Mouse (Mus musculus): ENCODE data around the gene Ephb2. TPM values are rescaled to one million over a fixed set of nuclear protein-coding genes. Genes with fewer than 3 reads are reported as not detected.
A peak's percentile ranks its signal among the peaks of the same experiment; 100 is the strongest.

The Ephb2 gene
- polyA plus RNA-seq, 1 experiment from 2014 or later = 13.1 TPM

GRCm38 (mm10) chr4:136713431-136713830 lies 122.4 kb downstream of the Ephb2 start:
- ATAC-seq = no peak
- Histone ChIP-seq H3K4me1 (replicated peaks; ENCODE audit: control insufficient read depth, insufficient read depth, low read length) (peaks cover 25% of the 10 kb centered on the region), H3K4me3 (replicated peaks; ENCODE audit: low read length) (no peak overlapping the region), H3K9ac (replicated peaks; ENCODE audit: low read depth, low read length) (no peak overlapping the region), H3K4me2 (ENCODE audit: low read length) (no peak overlapping the region), H3K27me3 (replicated peaks; ENCODE audit: control insufficient read depth, insufficient read depth, low read length) (no peaks in the 10 kb centered on the region), H3K9me3 (ENCODE audit: control insufficient read depth, low read length) (no peaks in the 10 kb centered on the region), H3K36me3 (ENCODE audit: control insufficient read depth, insufficient read depth) (no peaks in the 10 kb centered on the region), H3K27ac (ENCODE audit: low read length) (no peak overlapping the region)
- WGBS = 82% methylated on average over 3 of the region's 3 CpGs

GRCm38 (mm10) chr4:136711985-136712768 lies 123.6 kb downstream of the Ephb2 start:
- Histone ChIP-seq H3K36me3 (ENCODE audit: control insufficient read depth, insufficient read depth) (no peaks in the 10 kb centered on the region), H3K27me3 (replicated peaks; ENCODE audit: control insufficient read depth, insufficient read depth, low read length) (no peaks in the 10 kb centered on the region), H3K4me1 (replicated peaks; ENCODE audit: control insufficient read depth, insufficient read depth, low read length) (peaks cover 20% of the 10 kb centered on the region), H3K4me2 (ENCODE audit: low read length) (no peak overlapping the region), H3K9ac (replicated peaks; ENCODE audit: low read depth, low read length) (no peak overlapping the region), H3K9me3 (ENCODE audit: control insufficient read depth, low read length) (no peaks in the 10 kb centered on the region), H3K27ac (ENCODE audit: low read length) (no peak overlapping the region), H3K4me3 (replicated peaks; ENCODE audit: low read length) (no peak overlapping the region)
- WGBS = 33% methylated on average over 20 of the region's 20 CpGs
- no peak for ATAC-seq

- Histone ChIP-seq H3K4me3 (replicated peaks; ENCODE audit: low read length) (no peak overlapping the region), H3K27me3 (replicated peaks; ENCODE audit: control insufficient read depth, insufficient read depth, low read length) (no peaks in the 10 kb centered on the region), H3K4me1 (replicated peaks; ENCODE audit: control insufficient read depth, insufficient read depth, low read length) (peaks cover 8% of the 10 kb centered on the region), H3K4me2 (ENCODE audit: low read length) (no peak overlapping the region), H3K9me3 (ENCODE audit: control insufficient read depth, low read length) (no peaks in the 10 kb centered on the region), H3K27ac (ENCODE audit: low read length) (no peak overlapping the region), H3K36me3 (ENCODE audit: control insufficient read depth, insufficient read depth) (no peaks in the 10 kb centered on the region), H3K9ac (replicated peaks; ENCODE audit: low read depth, low read length) (no peak overlapping the region)
- 92% methylated on average over 9 of the region's 9 CpGs for WGBS
- ATAC-seq = no peak
These were observed 125.4 kb downstream of the Ephb2 start for GRCm38 (mm10) chr4:136710345-136710744.

DNA sequence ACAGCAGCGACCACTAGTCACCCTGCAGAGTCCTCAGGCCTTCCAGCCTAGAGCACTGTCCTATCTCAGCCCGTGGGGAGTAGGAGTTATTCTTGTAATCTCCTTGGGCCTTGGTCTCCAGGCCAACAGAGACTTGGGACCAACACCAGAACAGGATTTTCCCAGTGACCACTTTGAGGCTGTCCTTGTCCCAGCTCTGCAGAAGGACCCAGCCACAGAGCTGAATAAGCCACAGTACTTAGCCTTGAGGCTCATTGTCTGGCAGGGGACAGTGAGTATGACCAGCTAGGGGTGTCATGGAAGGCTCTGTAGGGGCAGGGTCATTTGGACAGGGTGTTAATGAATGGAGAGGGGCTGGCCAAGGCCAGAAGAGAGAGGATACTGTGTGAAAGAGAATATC lies 126.8 kb downstream of the Ephb2 start:
- 72% methylated on average over 2 of the region's 2 CpGs for WGBS
- H3K27ac ChIP-seq (ENCODE audit: low read length) = no peak overlapping the region; the same call in 1 of the 2 replicates
- H3K4me3 ChIP-seq (replicated peaks; ENCODE audit: low read length) = no peak overlapping the region
- no peaks in the 10 kb centered on the region for H3K27me3 ChIP-seq (replicated peaks; ENCODE audit: control insufficient read depth, insufficient read depth, low read length)
- peaks cover 15% of the 10 kb centered on the region for H3K4me1 ChIP-seq (replicated peaks; ENCODE audit: control insufficient read depth, insufficient read depth, low read length)
- H3K4me2 ChIP-seq (ENCODE audit: low read length) = no peak overlapping the region
- H3K9me3 ChIP-seq (ENCODE audit: control insufficient read depth, low read length) = no peaks in the 10 kb centered on the region
- no peak for ATAC-seq
- H3K36me3 ChIP-seq (ENCODE audit: control insufficient read depth, insufficient read depth) = no peaks in the 10 kb centered on the region
- H3K9ac ChIP-seq (replicated peaks; ENCODE audit: low read depth, low read length) = no peak overlapping the region

DNA sequence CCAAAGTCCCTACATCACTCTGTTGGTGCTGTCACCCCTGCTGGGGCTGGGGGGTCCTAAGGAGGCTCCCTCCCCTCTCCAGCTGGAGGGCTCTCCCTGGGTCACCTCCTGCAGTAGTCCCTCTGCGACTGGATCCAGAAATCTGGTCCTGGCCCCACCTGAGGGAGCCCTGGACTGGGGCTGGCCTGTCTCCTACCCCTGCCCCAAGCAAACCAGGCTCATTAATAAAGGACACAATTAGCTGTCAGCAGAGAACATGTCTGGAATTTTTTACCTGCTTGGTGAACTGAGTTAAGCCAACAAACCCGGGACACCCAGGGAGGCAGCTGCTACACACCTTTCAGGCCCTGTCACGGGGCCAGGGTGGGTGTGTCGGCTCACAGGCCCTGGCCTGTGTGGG lies 129.1 kb downstream of the Ephb2 start:
- Histone ChIP-seq H3K36me3 (ENCODE audit: control insufficient read depth, insufficient read depth) (no peaks in the 10 kb centered on the region), H3K4me1 (replicated peaks; ENCODE audit: control insufficient read depth, insufficient read depth, low read length) (peaks cover 29% of the 10 kb centered on the region), H3K9ac (replicated peaks; ENCODE audit: low read depth, low read length) (no peak overlapping the region), H3K27me3 (replicated peaks; ENCODE audit: control insufficient read depth, insufficient read depth, low read length) (no peaks in the 10 kb centered on the region), H3K9me3 (ENCODE audit: control insufficient read depth, low read length) (no peaks in the 10 kb centered on the region), H3K4me3 (replicated peaks; ENCODE audit: low read length) (no peak overlapping the region), H3K27ac (ENCODE audit: low read length) (no peak overlapping the region), H3K4me2 (ENCODE audit: low read length) (no peak overlapping the region)
- 74% methylated on average over 4 of the region's 4 CpGs for WGBS
- ATAC-seq = no peak

DNA sequence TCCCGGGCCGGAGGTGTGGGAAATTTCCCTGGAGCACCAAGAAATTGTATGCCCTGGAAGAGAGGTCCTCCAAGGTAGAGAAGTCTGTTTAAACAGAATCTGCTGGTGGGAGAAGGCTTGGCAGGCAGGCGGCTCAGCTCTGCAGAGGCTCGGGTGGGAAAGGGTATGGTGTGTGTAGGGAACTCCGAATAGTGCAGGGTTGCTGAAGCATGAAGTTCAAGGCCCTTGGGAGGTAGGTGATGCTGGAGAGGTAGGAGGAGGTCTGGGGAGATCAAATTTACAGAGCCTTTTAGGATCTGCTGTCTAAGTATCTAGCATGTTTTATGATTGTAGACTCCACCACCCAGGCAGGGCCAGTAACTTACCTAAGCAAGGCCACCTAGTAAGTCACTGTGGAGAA lies 130.7 kb downstream of the Ephb2 start:
- no peaks in the 10 kb centered on the region for H3K27me3 ChIP-seq (replicated peaks; ENCODE audit: control insufficient read depth, insufficient read depth, low read length)
- H3K27ac ChIP-seq (ENCODE audit: low read length) = no peak overlapping the region
- ATAC-seq = no peak
- no peak overlapping the region for H3K9ac ChIP-seq (replicated peaks; ENCODE audit: low read depth, low read length)
- no peaks in the 10 kb centered on the region for H3K36me3 ChIP-seq (ENCODE audit: control insufficient read depth, insufficient read depth)
- 65% methylated on average over 5 of the region's 5 CpGs for WGBS
- H3K9me3 ChIP-seq (ENCODE audit: control insufficient read depth, low read length) = no peaks in the 10 kb centered on the region
- no peak overlapping the region for H3K4me3 ChIP-seq (replicated peaks; ENCODE audit: low read length)
- H3K4me1 ChIP-seq (replicated peaks; ENCODE audit: control insufficient read depth, insufficient read depth, low read length) = peaks cover 33% of the 10 kb centered on the region
- no peak overlapping the region for H3K4me2 ChIP-seq (ENCODE audit: low read length)

GRCm38 (mm10) chr4:136704551-136704950 lies 131.2 kb downstream of the Ephb2 start:
- H3K9ac ChIP-seq (replicated peaks; ENCODE audit: low read depth, low read length) = no peak overlapping the region
- H3K27me3 ChIP-seq (replicated peaks; ENCODE audit: control insufficient read depth, insufficient read depth, low read length) = no peaks in the 10 kb centered on the region
- peaks cover 36% of the 10 kb centered on the region for H3K4me1 ChIP-seq (replicated peaks; ENCODE audit: control insufficient read depth, insufficient read depth, low read length)
- no peaks in the 10 kb centered on the region for H3K9me3 ChIP-seq (ENCODE audit: control insufficient read depth, low read length)
- no peak overlapping the region for H3K4me3 ChIP-seq (replicated peaks; ENCODE audit: low read length)
- WGBS = 15% methylated on average over 3 of the region's 3 CpGs
- no peaks in the 10 kb centered on the region for H3K36me3 ChIP-seq (ENCODE audit: control insufficient read depth, insufficient read depth)
- no peak overlapping the region for H3K27ac ChIP-seq (ENCODE audit: low read length)
- H3K4me2 ChIP-seq (ENCODE audit: low read length) = no peak overlapping the region
- ATAC-seq = no peak

- Histone ChIP-seq H3K9me3 (ENCODE audit: control insufficient read depth, low read length) (no peaks in the 10 kb centered on the region), H3K36me3 (ENCODE audit: control insufficient read depth, insufficient read depth) (no peaks in the 10 kb centered on the region), H3K9ac (replicated peaks; ENCODE audit: low read depth, low read length) (no peak overlapping the region), H3K4me1 (replicated peaks; ENCODE audit: control insufficient read depth, insufficient read depth, low read length) (peaks cover 39% of the 10 kb centered on the region), H3K4me3 (replicated peaks; ENCODE audit: low read length) (no peak overlapping the region), H3K27ac (ENCODE audit: low read length) (no peak overlapping the region; the same call in 1 of the 2 replicates), H3K27me3 (replicated peaks; ENCODE audit: control insufficient read depth, insufficient read depth, low read length) (no peaks in the 10 kb centered on the region), H3K4me2 (ENCODE audit: low read length) (no peak overlapping the region)
- WGBS = 84% methylated on average over 11 of the region's 11 CpGs
- no peak for ATAC-seq
These were observed 132.4 kb downstream of the Ephb2 start for GRCm38 (mm10) chr4:136703351-136703750.

DNA sequence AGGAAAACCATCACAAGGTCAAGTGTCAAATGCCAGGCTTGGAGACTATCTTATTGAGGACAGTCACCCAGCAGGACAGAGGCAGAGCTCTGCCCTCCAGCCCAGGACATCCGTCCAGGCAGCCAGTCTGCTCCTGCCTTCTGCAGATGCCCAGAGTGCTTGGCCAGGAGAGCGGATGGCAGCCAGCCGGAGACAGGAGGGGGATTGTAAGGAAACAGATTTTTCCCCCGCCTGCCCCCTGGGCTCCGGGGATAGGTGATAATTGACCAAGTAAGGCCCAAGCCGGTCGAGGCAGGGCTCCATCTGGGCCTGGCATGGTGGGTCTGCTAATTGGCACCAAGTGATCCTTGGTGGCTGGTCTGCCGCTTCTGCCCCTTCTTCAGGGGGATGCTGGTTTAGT lies 133.3 kb downstream of the Ephb2 start:
- Histone ChIP-seq H3K9ac (replicated peaks; ENCODE audit: low read depth, low read length) (no peak overlapping the region), H3K4me1 (replicated peaks; ENCODE audit: control insufficient read depth, insufficient read depth, low read length) (peaks cover 39% of the 10 kb centered on the region)

More for the DNA sequence above, 133.3 kb downstream of the Ephb2 start:
- Histone ChIP-seq H3K27me3 (replicated peaks; ENCODE audit: control insufficient read depth, insufficient read depth, low read length) (no peaks in the 10 kb centered on the region), H3K36me3 (ENCODE audit: control insufficient read depth, insufficient read depth) (no peaks in the 10 kb centered on the region), H3K9me3 (ENCODE audit: control insufficient read depth, low read length) (no peaks in the 10 kb centered on the region), H3K27ac (ENCODE audit: low read length) (peak overlapping the region; percentile 28; the same call in 1 of the 2 replicates), H3K4me3 (replicated peaks; ENCODE audit: low read length) (no peak overlapping the region), H3K4me2 (ENCODE audit: low read length) (no peak overlapping the region)
- ATAC-seq = 0 out of 2 replicates have a peak, but pooled peaks have one; percentile 39
- WGBS = 52% methylated on average over 8 of the region's 8 CpGs
